Mouse (Mus musculus) embryonic stem cell, embryonic (primary cell): ENCODE data around the gene Fgfr2.
"Not testable (repeated sequence)": the region's sequence is repeated elsewhere in the genome, so short reads cannot be mapped to it uniquely, and the experiment has no call there.

Experiments used
- CTCF ChIA-PET, 4 experiments: fragments of 300-600 bp in 2 of 4; fragments of 350-600 bp in 2 of 4; sonication (Branson Sonifier 250); formaldehyde crosslinking; loops; one replicate each; lab custom pipeline; 2022; ENCODE audit warnings: inconsistent platforms in 2 of 4; lab: Charles Lee
- POLR2A ChIA-PET, 4 experiments: fragments of 300-600 bp in 2 of 4; fragments of 350-600 bp in 2 of 4; sonication (Branson Sonifier 250); formaldehyde crosslinking; loops; one replicate each; lab custom pipeline; 2022; ENCODE audit warnings: antibody characterized with exemption in 4 of 4, inconsistent platforms in 1 of 4; lab: Charles Lee

Fgfr2 gene

GRCm38 (mm10) chr7:130426586-130426985 lies 2696.6 kb downstream of the Fgfr2 start:
- POLR2A ChIA-PET, result interaction anchor here in 2 of 4 experiments (0.6 to 1.3 kb wide), 7 partner anchors 10 to 123 kb away, joined by 3 to 5 read pairs (median 3); no protein-coding TSS in a partner anchor
- CTCF ChIA-PET, result interaction anchor here in 1 of 4 experiments (0.6 kb wide), 1 partner anchor 436 kb away, joined by 3 read pairs; no protein-coding TSS in a partner anchor

DNA sequence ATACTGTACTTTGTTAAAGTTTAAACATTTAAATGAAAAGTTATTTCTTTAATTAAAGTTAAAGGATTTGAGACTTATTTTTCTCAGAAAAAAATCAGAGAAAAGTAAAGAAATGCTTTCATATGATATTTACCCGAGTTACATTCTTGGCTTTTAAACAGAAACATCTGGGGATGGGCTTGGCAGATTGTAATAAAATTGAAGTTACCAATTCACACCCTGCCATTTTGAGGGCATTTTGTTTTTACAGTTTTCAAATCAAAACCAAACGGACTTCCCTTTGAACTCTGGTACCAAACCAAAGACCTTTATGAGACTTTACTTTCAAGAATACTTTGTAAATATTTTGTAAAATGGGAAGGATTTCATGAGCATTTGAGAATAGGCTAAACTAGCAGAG lies 2697.2 kb downstream of the Fgfr2 start:
- CTCF ChIA-PET, result no interaction called here
- POLR2A ChIA-PET, result interaction anchor here in 1 of 4 experiments (1.2 to 1.3 kb wide), 2 partner anchors 15 to 48 kb away, joined by 3 read pairs; no protein-coding TSS in a partner anchor

GRCm38 (mm10) chr7:130419961-130420360 lies 2703.2 kb downstream of the Fgfr2 start:
- CTCF ChIA-PET, result no interaction called here

DNA sequence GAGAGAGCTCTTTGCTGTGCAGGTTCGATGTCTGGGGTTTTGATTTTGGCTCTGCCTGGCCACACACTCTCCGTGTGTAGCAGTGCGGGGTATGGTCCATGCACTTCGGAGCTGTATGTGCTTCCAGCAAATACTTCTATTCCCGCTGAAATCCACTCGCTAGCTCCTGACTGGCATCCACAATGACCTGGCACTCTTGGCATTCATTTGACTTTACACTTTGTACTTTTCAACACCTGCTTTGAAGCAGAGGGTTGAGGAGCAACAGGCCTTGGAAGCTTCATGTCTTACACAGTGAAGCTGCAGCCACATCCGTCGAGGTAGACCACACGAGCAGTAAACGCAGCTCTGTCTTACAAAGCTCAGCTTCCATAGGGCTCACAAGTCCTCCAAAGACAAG lies 2715.5 kb downstream of the Fgfr2 start:
- ChIA-PET CTCF (interaction anchor here in 1 of 4 experiments (0.6 kb wide), 1 partner anchor 635 kb away, joined by 3 read pairs; no protein-coding TSS in a partner anchor), POLR2A (interaction anchor here in 1 of 4 experiments (1.5 kb wide), 1 partner anchor 11 kb away, joined by 4 read pairs; no protein-coding TSS in a partner anchor)

More at GRCm38 (mm10) chr7:130419961-130420360, 2703.2 kb downstream of the Fgfr2 start:
- POLR2A ChIA-PET, result no interaction called here

DNA sequence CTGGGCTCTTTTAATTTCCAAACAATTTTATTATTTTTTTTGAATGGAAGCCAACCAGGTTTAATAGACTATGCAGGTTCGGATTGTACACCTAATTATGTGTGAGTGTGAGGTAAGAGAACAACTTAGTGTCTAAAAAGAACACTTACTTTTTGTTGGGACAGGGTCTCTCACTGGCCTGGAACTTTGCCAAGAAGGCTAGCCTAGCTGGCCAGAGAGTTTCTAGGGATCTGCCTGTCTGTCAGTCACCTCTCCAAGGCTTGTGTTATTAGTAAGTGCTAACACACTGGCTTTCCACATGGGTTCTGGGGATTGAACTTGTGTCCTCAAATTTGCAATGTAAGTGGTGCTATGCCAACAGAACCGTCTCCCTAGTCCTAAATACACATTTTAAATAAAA lies 2719.8 kb downstream of the Fgfr2 start:
- CTCF ChIA-PET, result no interaction called here
- POLR2A ChIA-PET, result interaction anchor here in 1 of 4 experiments (0.6 kb wide), 1 partner anchor 59 kb away, joined by 3 read pairs; no protein-coding TSS in a partner anchor

GRCm38 (mm10) chr7:130394697-130395096 lies 2728.5 kb downstream of the Fgfr2 start:
- CTCF ChIA-PET, result interaction anchor here in 3 of 4 experiments (0.6 to 0.8 kb wide), 5 partner anchors 31 to 386 kb away, joined by 3 to 7 read pairs (median 6); no protein-coding TSS in a partner anchor
- POLR2A ChIA-PET, result interaction anchor here in 3 of 4 experiments (0.6 to 1.0 kb wide), 6 partner anchors 15 to 799 kb away, joined by 3 to 8 read pairs (median 4); no protein-coding TSS in a partner anchor

- CTCF ChIA-PET, POLR2A ChIA-PET: not testable (repeated sequence)
These were observed 2733.1 kb downstream of the Fgfr2 start for GRCm38 (mm10) chr7:130390060-130390459.

DNA sequence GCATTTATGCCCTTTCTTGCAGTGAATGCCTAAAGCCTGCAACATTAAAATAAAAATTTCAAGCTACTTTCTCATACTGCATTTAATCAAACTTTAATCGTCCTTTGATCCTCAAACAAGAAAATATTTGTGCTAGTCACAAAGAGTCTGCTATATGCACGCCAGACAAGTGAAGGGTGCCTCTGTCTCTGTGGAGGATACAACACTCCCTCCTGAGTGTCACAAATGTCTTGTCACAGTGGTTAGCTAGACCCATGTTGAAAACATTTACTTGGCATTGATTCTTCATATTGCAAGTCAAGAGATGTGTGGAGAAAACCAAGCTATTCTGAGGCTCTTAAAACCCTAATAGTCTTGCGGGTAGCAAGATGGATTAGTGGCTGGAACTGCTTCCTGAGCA lies 2736.8 kb downstream of the Fgfr2 start:
- POLR2A ChIA-PET, result interaction anchor here in 1 of 4 experiments (1.3 kb wide), 1 partner anchor 18 kb away, joined by 3 read pairs; no protein-coding TSS in a partner anchor
- CTCF ChIA-PET, result interaction anchor here in 1 of 4 experiments (0.7 kb wide), 1 partner anchor 113 kb away, joined by 3 read pairs; no protein-coding TSS in a partner anchor

- ChIA-PET CTCF (interaction anchor here in 2 of 4 experiments (0.7 to 0.8 kb wide), 2 partner anchors 17 to 112 kb away, joined by 3 read pairs; no protein-coding TSS in a partner anchor), POLR2A (interaction anchor here in 2 of 4 experiments (0.8 to 1.3 kb wide), 2 partner anchors 17 to 22 kb away, joined by 3 read pairs; no protein-coding TSS in a partner anchor)
These were observed 2737.3 kb downstream of the Fgfr2 start for GRCm38 (mm10) chr7:130385732-130386294.

- ChIA-PET POLR2A (interaction anchor here in 1 of 4 experiments (0.6 kb wide), 1 partner anchor 157 kb away, joined by 3 read pairs; no protein-coding TSS in a partner anchor), CTCF (interaction anchor here in 3 of 4 experiments (0.6 to 1.5 kb wide), 7 partner anchors 45 to 729 kb away, joined by 3 to 6 read pairs (median 4); no protein-coding TSS in a partner anchor)
These were observed 2741.0 kb downstream of the Fgfr2 start for GRCm38 (mm10) chr7:130382126-130382525.

- ChIA-PET CTCF (interaction anchor here (0.5 to 1.5 kb wide), 19 partner anchors 23 to 1632 kb away, joined by 3 to 14 read pairs (median 4); no protein-coding TSS in a partner anchor), POLR2A (interaction anchor here in 2 of 4 experiments (0.6 to 1.2 kb wide), 3 partner anchors 12 to 156 kb away, joined by 3 to 5 read pairs (median 4); no protein-coding TSS in a partner anchor)
These were observed 2741.7 kb downstream of the Fgfr2 start for GRCm38 (mm10) chr7:130381387-130381951.

- POLR2A ChIA-PET, result interaction anchor here in 1 of 4 experiments (1.2 kb wide), 1 partner anchor 12 kb away, joined by 5 read pairs; no protein-coding TSS in a partner anchor
- CTCF ChIA-PET, result interaction anchor here (0.5 to 1.5 kb wide), 18 partner anchors 22 to 1631 kb away, joined by 3 to 14 read pairs (median 4); no protein-coding TSS in a partner anchor
These were observed 2742.3 kb downstream of the Fgfr2 start for GRCm38 (mm10) chr7:130380769-130381355.

DNA sequence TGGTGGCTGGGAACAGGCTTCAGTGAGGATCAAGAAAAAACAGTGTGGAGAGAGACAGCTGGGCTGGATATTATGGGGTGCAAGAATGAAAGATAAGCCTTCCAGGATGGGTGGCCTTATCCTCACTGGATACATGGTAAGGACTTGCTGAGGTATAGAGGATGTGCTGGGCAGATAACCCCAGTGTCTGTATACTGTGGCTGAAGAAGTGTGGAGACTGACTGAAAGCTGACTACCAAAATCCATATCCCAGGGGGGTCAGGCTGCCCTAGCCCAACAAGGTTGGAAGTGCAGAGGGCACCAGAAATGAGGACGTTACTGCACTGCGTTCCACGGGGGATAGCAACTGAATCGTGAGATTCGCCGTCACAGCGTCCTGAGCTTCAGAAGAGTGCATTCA lies 2742.8 kb downstream of the Fgfr2 start:
- CTCF ChIA-PET, result interaction anchor here in 3 of 4 experiments (0.6 to 1.4 kb wide), 6 partner anchors 22 to 675 kb away, joined by 3 to 7 read pairs (median 4); no protein-coding TSS in a partner anchor
- POLR2A ChIA-PET, result no interaction called here

DNA sequence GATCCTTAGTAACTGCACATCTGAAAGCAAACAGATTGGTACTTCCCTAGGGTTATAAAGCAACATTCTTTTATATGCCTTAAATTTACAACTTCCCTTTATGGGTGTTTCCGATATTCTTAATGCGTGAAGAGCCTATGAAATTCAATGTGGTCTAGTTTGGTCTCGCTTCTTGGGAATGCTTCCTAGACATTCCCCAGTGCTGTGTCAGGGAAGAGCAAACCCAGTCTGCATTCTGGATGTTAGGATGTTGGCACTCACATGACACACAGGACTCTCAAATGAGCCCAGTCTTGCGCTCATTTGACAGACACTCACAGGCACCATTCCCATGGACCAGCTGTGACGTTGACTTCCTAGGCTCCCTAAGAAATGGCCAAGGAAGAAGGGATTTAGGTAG lies 2743.3 kb downstream of the Fgfr2 start:
- ChIA-PET POLR2A (interaction anchor here in 1 of 4 experiments (0.6 to 1.4 kb wide), 2 partner anchors 15 to 20 kb away, joined by 3 read pairs; no protein-coding TSS in a partner anchor), CTCF (interaction anchor here in 1 of 4 experiments (1.4 kb wide), 1 partner anchor 106 kb away, joined by 5 read pairs; no protein-coding TSS in a partner anchor)

- ChIA-PET CTCF (interaction anchor here in 1 of 4 experiments (1.0 kb wide), 1 partner anchor 725 kb away, joined by 3 read pairs; no protein-coding TSS in a partner anchor), POLR2A (no interaction called here)
These were observed 2744.8 kb downstream of the Fgfr2 start for GRCm38 (mm10) chr7:130378308-130378707.

DNA sequence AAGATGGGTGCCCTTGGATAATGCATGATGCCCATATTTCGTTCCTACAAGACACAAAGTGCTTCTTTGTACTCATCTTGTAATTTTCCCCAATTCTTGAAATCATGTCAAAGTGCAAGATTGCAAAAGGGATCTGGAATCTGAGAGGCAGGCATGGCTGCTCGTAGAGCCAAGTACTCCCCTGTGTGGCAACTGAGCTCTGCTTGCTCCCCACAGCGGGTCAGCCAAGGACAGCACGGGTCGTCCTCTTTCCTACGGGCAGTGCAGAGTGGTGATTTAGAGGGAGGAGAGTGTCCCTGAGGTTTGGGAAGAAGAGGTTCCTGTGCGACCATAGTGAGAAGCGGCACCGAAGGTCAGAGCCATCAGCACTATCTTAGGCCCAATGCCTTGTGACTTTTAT lies 2748.8 kb downstream of the Fgfr2 start:
- POLR2A ChIA-PET, result no interaction called here
- CTCF ChIA-PET, result no interaction called here

DNA sequence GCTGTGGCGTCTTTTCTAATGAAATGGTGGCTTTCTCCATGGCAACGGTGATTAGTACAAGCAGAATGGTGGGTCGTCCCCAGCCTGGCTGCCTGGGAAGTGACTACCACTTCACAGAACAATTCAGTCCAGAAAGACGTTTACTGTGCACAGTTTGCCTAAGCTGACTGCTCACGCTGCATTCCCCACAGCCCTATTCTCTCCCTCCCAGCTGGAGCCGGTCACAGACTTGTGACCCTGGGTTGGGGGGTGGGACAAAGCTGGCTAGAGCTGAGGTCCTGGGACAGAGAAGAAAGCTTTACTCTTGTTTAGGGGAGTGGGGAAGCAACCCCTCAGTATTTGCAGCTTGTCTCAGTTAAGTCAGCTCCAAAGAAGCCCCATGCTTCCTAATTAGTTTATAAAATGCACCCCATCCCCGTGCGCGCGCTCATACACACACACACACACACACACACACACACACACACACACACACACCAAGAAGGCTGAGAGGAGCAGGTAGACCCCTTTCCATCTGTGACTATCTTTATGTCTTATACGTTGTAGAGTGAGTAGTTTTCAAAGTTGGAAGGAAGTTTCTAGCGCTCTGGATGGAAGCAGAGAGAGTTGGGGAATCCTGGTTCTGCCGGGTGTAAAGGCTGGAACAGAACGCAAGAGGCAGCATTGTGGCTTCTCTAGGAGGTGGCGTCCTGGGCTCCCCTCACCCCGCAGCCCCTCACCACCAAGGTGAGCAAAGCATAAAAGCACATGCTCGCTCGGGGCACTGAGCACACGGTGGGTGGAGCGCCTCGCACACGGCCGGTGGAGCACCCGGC lies 2754.1 kb downstream of the Fgfr2 start:
- POLR2A ChIA-PET, result interaction anchor here in 2 of 4 experiments (0.5 to 1.0 kb wide), 5 partner anchors 12 to 876 kb away, joined by 3 to 5 read pairs (median 3); no protein-coding TSS in a partner anchor
- CTCF ChIA-PET, result interaction anchor here in 2 of 4 experiments (0.6 to 1.5 kb wide), 5 partner anchors 9 to 393 kb away, joined by 3 to 4 read pairs (median 3); no protein-coding TSS in a partner anchor
